Mouse (Mus musculus): Measurements from ENCODE around the gene Gm10477.

GRCm38 (mm10) chrX:56489758-56490157 is 34.8 kb upstream of the Gm10477 start:
- peak; percentile 63; the same call in 1 of the 2 replicates for TF ChIP-seq CTCF (IDR thresholded peaks at IDR 0.05; ENCODE audit: extremely low read depth, insufficient read depth, low read length)
- no peak for TF ChIP-seq POLR2A (IDR thresholded peaks at IDR 0.05; ENCODE audit: extremely low read depth, insufficient read depth, low read length)

Measured in cortical plate, adult 2 months (tissue).